Mouse (Mus musculus) midbrain, postnatal 0 days (tissue): Measurements from ENCODE around the gene Arl15. TPM values are rescaled to one million over a fixed set of nuclear protein-coding genes. Genes with fewer than 3 reads are reported as not detected.

ENCODE experiments used
- ATAC-seq: fragments of 200-750 bp; cut with Nextera tagmentation; 2 replicates; pipeline ENCODE4 v1.8.0; 2017; ENCODE audit warnings: moderate number of reproducible peaks, mild to moderate bottlenecking, moderate TSS enrichment, moderate library complexity; ENCODE audit not compliant: low FRiP score
- DNase-seq: peaks from one replicate; pipeline ENCODE4 v3.0.0-alpha.2; 2015; ENCODE audit warnings: low spot score
- H3K27ac ChIP-seq: fragments of 300-500 bp; sonication (generic); 2 replicates; pipeline ENCODE4 v1.5.1; 2014; ENCODE audit warnings: low read depth, mild to moderate bottlenecking, low read length, mixed read lengths
- H3K27me3 ChIP-seq: fragments of 300-500 bp; sonication (generic); 2 replicates; pipeline ENCODE4 v1.6.1; 2014; ENCODE audit warnings: low read length, control low read depth, mixed read lengths; ENCODE audit not compliant: insufficient read depth
- H3K36me3 ChIP-seq: fragments of 300-500 bp; sonication (generic); 2 replicates; pipeline ENCODE4 v1.6.1; 2014; ENCODE audit warnings: low read length, control low read depth, mixed read lengths; ENCODE audit not compliant: insufficient read depth
- H3K4me1 ChIP-seq: fragments of 300-500 bp; sonication (generic); 2 replicates; pipeline ENCODE4 v1.6.1; 2014; ENCODE audit warnings: mild to moderate bottlenecking, control low read depth, antibody characterized with exemption, low read length, mixed read lengths; ENCODE audit not compliant: insufficient read depth
- H3K4me2 ChIP-seq: fragments of 300-500 bp; sonication (generic); 2 replicates; pipeline ENCODE4 v1.6.1; 2014; ENCODE audit warnings: low read depth, mild to moderate bottlenecking, low read length, mixed read lengths; ENCODE audit not compliant: poor library complexity, severe bottlenecking
- H3K4me3 ChIP-seq: fragments of 300-500 bp; sonication (generic); 2 replicates; pipeline ENCODE4 v1.5.1; 2014; ENCODE audit warnings: low read depth, mild to moderate bottlenecking, low read length, moderate library complexity
- H3K9ac ChIP-seq: fragments of 300-500 bp; sonication (generic); replicated peaks from 2 replicates; pipeline ENCODE4 v1.6.1; 2014; ENCODE audit warnings: mild to moderate bottlenecking, low read length, moderate library complexity, mixed read lengths; ENCODE audit not compliant: poor library complexity, severe bottlenecking
- H3K9me3 ChIP-seq: fragments of 300-500 bp; sonication (generic); 2 replicates; pipeline ENCODE4 v1.6.1; 2016; ENCODE audit warnings: low read length, control low read depth
- CTCF ChIP-seq: IDR thresholded peaks from 2 replicates; pipeline ENCODE4 v1.5.1; 2016; ENCODE audit warnings: antibody characterized with exemption, mild to moderate bottlenecking
- WGBS: fragments of 180-500 bp; shearing (Covaris S2); extraction: QIAGEN DNeasy Blood & Tissue Kit; methylation state at CpG from one replicate; pipeline ENCODE4 v1.1.7; 2014; 5-methylcytosine and 5-hydroxymethylcytosine counted together
- polyA plus RNA-seq: library from polyadenylated mRNA; unstranded; fragments of >200 nt; fragmentation: Nextera tagmentation; extraction: Ambion mirVana; gene quantifications from 2 replicates; pipeline ENCODE4 v1.2.1, GENCODE M21; 2015
- total RNA-seq: library from RNA; depleted of rRNA; stranded (reverse); fragments of >200 nt; gene quantifications from 2 replicates; pipeline ENCODE4 v1.2.3, GENCODE M21; 2014

The Arl15 gene
- total and polyA plus RNA-seq, 2 experiments from 2014 or later: 16.8 to 54.8 TPM

- H3K4me3 ChIP-seq: no peak overlapping the region
- no peaks in the 10 kb centered on the region for H3K36me3 ChIP-seq
- H3K9me3 ChIP-seq: no peaks in the 10 kb centered on the region
- TF ChIP-seq CTCF: no peak
- no peaks in the 10 kb centered on the region for H3K27me3 ChIP-seq
- no peaks in the 10 kb centered on the region for H3K4me1 ChIP-seq
- DNase-seq: no peak
- 87% methylated on average over 14 of the region's 14 CpGs for WGBS
- no peak for ATAC-seq
- no peak overlapping the region for H3K4me2 ChIP-seq
- H3K27ac ChIP-seq: no peak overlapping the region
- H3K9ac ChIP-seq: no peak overlapping the region
Measured at GRCm38 (mm10) chr13:113915700-113916099, 121.4 kb downstream of the Arl15 start.

- WGBS: 68% methylated on average over 5 of the region's 5 CpGs
Measured at GRCm38 (mm10) chr13:113916761-113917160, 122.5 kb downstream of the Arl15 start.

GRCm38 (mm10) chr13:113917376-113917775 is 123.1 kb downstream of the Arl15 start:
- ATAC-seq (peak; percentile 28), DNase-seq (peak; percentile 53)
- no peaks in the 10 kb centered on the region for H3K27me3 ChIP-seq
- peak overlapping the region; percentile 41 for H3K4me2 ChIP-seq
- no peak for TF ChIP-seq CTCF
- no peaks in the 10 kb centered on the region for H3K9me3 ChIP-seq
- whole genome bisulfite sequencing: 43% methylated on average over 6 of the region's 6 CpGs
- no peaks in the 10 kb centered on the region for H3K4me1 ChIP-seq
- no peak overlapping the region for H3K4me3 ChIP-seq
- H3K36me3 ChIP-seq: no peaks in the 10 kb centered on the region
- no peak overlapping the region for H3K9ac ChIP-seq
- H3K27ac ChIP-seq: no peak overlapping the region

More at GRCm38 (mm10) chr13:113916761-113917160, 122.5 kb downstream of the Arl15 start:
- no peaks in the 10 kb centered on the region for H3K36me3 ChIP-seq
- no peak overlapping the region for H3K4me3 ChIP-seq
- no peaks in the 10 kb centered on the region for H3K27me3 ChIP-seq
- DNase-seq (peak; percentile 67), ATAC-seq (no peak)
- no peak for TF ChIP-seq CTCF
- H3K9me3 ChIP-seq: no peaks in the 10 kb centered on the region
- H3K4me2 ChIP-seq: no peak overlapping the region
- no peaks in the 10 kb centered on the region for H3K4me1 ChIP-seq
- no peak overlapping the region for H3K27ac ChIP-seq
- H3K9ac ChIP-seq: no peak overlapping the region

- DNase-seq (peak; percentile 75), ATAC-seq (peak; percentile 69)
- Histone ChIP-seq H3K9me3 (no peaks in the 10 kb centered on the region), H3K27ac (0 out of 2 replicates have a peak overlapping the region, but pooled peaks have one; percentile 12), H3K9ac (0 out of 2 replicates have a peak overlapping the region, but pooled peaks have one; percentile 36), H3K4me2 (peak overlapping the region; percentile 41), H3K4me1 (no peaks in the 10 kb centered on the region), H3K4me3 (0 out of 2 replicates have a peak overlapping the region, but pooled peaks have one; percentile 2), H3K27me3 (no peaks in the 10 kb centered on the region), H3K36me3 (no peaks in the 10 kb centered on the region)
- 18% methylated on average over 15 of the region's 15 CpGs for WGBS
- no peak for TF ChIP-seq CTCF
Measured at GRCm38 (mm10) chr13:113917868-113918411, 123.6 kb downstream of the Arl15 start.

- Histone ChIP-seq H3K27ac (no peak overlapping the region), H3K4me1 (no peaks in the 10 kb centered on the region), H3K27me3 (no peaks in the 10 kb centered on the region), H3K9ac (no peak overlapping the region), H3K4me3 (no peak overlapping the region), H3K36me3 (no peaks in the 10 kb centered on the region), H3K9me3 (no peaks in the 10 kb centered on the region), H3K4me2 (peak overlapping the region; percentile 41; the same call in 1 of the 2 replicates)
- no peak for TF ChIP-seq CTCF
- DNase-seq (no peak), ATAC-seq (no peak)
- 45% methylated on average over 7 of the region's 7 CpGs for WGBS
Measured at GRCm38 (mm10) chr13:113918668-113919067, 124.4 kb downstream of the Arl15 start.

- Histone ChIP-seq H3K27ac (no peak overlapping the region), H3K9me3 (no peaks in the 10 kb centered on the region), H3K4me3 (no peak overlapping the region), H3K4me2 (no peak overlapping the region), H3K9ac (no peak overlapping the region), H3K4me1 (no peaks in the 10 kb centered on the region), H3K36me3 (no peaks in the 10 kb centered on the region), H3K27me3 (no peaks in the 10 kb centered on the region)
- ATAC-seq (no peak), DNase-seq (no peak)
- TF ChIP-seq CTCF: no peak
- 97% methylated on average over 4 of the region's 4 CpGs for WGBS
Measured at GRCm38 (mm10) chr13:113935697-113936096, 141.4 kb downstream of the Arl15 start.
